Mouse (Mus musculus): ENCODE results near the gene Iglon5. TPM values are rescaled to one million over a fixed set of nuclear protein-coding genes. Genes with fewer than 3 reads are reported as not detected.

Gene Iglon5
- total RNA-seq, 2 experiments from 2014 or later = 27.3 to 28.1 TPM

GRCm38 (mm10) chr7:43436341-43437255 lies 53.3 kb downstream of the Iglon5 start, which contains the start of gene Nkg7:
Gene Nkg7, plus strand, starts transcription at chr7:43437073.
- intact Hi-C loops (cut with DNase I) = no loop called here
- DNase-seq (ENCODE audit: low spot score in 2 of 2) = no peak

DNA sequence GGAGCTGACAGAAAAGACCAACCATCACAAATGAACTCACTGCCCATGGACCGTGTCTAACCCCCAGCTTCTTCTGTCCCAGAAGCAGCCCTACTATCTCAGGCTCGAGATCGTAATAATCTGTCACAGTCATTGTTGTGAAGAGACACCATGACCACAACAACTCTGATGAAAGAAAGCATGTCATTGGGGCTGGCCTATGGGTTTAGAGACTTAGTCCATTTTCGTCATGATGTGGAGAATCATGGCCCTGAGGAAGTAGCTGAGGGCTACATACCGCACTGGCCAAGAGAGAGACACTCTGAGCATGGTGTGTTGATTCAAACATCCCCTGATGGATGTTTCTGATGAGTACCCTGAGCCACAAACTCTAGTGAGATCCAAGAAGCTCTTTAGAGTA lies 55.2 kb downstream of the Iglon5 start:
- intact Hi-C loops (cut with DNase I) = no loop called here
- no peak for DNase-seq (ENCODE audit: low spot score in 2 of 2)

DNA sequence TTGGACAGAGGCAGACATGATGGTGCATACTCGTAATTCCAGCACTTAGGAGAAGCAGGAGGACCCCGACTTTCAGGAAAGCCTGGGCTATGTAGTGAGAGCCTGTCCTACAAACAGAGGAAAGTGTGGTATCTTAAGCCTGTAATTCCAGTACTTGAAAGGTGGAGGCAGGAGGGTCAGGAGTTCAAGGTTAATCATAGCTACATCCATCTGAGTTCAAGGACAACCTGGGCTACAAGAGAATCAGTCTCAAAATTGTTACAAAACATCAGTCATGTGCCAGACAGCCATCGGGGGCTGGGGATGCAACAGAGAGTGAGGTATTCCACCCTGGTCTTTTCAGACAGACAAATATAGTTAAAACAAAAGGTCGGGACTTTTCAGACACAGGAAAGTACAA lies 57.0 kb downstream of the Iglon5 start:
- intact Hi-C loops (cut with DNase I) = no loop called here
- DNase-seq (ENCODE audit: low spot score in 2 of 2) = no peak

DNA sequence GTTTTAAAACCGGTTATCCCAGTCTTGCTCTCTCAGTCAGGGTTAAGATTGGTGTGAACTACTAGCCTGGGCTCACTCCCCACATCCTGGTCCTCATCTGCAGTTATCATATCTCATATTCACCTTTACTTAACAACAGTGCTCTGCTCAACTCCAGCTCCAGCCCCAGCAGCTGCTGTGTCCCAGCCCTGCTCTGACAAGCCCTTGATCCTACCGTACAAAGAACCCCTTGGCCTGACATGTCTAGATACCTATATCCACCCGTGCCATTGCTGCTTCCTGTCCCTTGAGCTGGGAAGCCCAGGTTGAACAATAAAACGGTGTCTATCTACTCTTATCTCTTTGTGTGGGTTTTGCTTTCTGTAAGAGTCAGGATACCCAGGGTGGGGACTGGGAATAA lies 60.4 kb downstream of the Iglon5 start:
- intact Hi-C loops (cut with DNase I) = no loop called here
- DNase-seq (ENCODE audit: low spot score in 2 of 2) = no peak

DNA sequence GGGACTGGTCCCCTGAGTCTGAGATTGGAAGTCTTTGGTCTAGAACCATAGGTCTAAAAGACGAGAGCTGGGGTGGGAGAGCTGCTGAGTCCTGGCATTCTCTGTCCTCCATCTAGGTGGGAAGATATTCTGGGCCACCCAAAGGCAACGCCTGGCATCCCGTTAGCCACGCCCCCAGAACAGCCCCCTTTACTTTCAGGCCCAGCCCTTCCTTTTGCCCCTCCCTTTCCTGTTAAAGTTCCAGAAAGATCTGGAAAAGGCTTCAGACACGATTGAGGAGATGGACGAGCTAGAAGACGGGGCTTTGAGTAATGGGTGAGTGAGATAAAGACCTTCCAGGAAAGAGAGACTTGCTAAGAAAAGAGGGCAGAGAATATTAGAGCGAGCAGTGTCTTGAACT lies 62.5 kb downstream of the Iglon5 start, which contains the start of gene Lim2:
Gene Lim2 (plus strand): TSS at position 265 of the 400 bp plus-strand sequence.
- no peak for DNase-seq (ENCODE audit: low spot score in 2 of 2)
- intact Hi-C loops (cut with DNase I) = no loop called here

GRCm38 (mm10) chr7:43423991-43424625 lies 65.8 kb downstream of the Iglon5 start:
- DNase-seq (ENCODE audit: low spot score in 2 of 2) = no peak
- intact Hi-C loops (cut with DNase I) = loop anchor here (1.0 kb wide), 1 partner anchor 71 kb away; no protein-coding TSS in a partner anchor

DNA sequence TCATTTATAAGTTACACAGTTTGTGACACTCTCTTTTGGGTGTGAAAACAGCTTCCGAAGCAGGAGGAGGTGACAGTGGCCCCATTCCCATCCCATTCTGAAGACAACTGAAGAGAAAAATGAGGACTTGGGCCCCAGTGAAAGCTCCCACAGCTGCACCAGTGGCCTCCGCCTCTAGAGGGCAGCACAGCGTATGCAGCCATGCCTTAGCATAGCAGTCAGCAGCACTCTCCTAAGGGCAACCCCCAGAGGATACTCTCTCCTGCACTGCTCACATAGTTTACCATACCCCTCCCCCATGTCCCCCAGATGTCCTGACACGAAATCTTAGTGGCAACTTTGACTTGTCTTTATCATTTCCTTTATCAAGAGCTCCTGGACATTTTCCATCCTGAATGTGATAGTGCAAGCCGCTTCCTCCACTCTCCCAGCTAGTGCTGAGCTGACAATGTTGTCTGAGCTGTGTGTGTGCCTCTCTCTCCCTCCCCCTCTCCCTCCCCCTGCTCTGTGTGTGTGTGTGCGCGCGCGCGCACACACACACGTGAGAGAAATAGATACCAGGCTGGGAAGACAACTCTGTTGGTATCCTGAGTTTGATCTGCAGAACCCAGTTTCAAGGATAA lies 66.8 kb downstream of the Iglon5 start:
- intact Hi-C loops (cut with DNase I) = loop anchor here (1.0 kb wide), 1 partner anchor 72 kb away; no protein-coding TSS in a partner anchor
- DNase-seq (ENCODE audit: low spot score in 2 of 2) = peak; percentile 70 to 82

Small RNA genes lying within 50 kb of the gene (microRNA-seq; reads per million reads assigned to microRNA genes)
- not detected for gene Mir7051

Other genes with a start within 250 kb of the Iglon5 start
- 10 to 100 TPM; 18.5 to 23.6 TPM for gene Zfp715, start 176.8 kb downstream of the Iglon5 start, total RNA-seq (2021)
- under 1 TPM; 0.36 to 0.72 TPM for gene Siglecf, start 138.7 kb downstream of the Iglon5 start, total RNA-seq (2021)
- gene Siglecg, start 81.9 kb downstream of the Iglon5 start, total RNA-seq (2021) = not detected
- not detected for gene Lim2, start 62.4 kb downstream of the Iglon5 start, total RNA-seq (2021)
- gene Nkg7, start 53.0 kb downstream of the Iglon5 start, total RNA-seq (2021) = not detected
- gene Cldnd2, start 49.3 kb downstream of the Iglon5 start, total RNA-seq (2021) = not detected
- gene Etfb, start 46.0 kb downstream of the Iglon5 start, total RNA-seq (2021) = 10 to 100 TPM; 50.8 to 60.6 TPM
- gene Gm45233, start 45.9 kb downstream of the Iglon5 start, total RNA-seq (2021) = 1 to 10 TPM in 1 of 2 experiments, not detected in 1; 1.7 TPM
- 1 to 10 TPM; 2.2 to 2.6 TPM for gene Vsig10l, start 26.9 kb downstream of the Iglon5 start, total RNA-seq (2021)
- gene 4931406B18Rik, start 15.9 kb upstream of the Iglon5 start, total RNA-seq (2021) = not detected
- 1 to 10 TPM; 3.1 to 3.8 TPM for gene Cd33, start 54.4 kb upstream of the Iglon5 start, total RNA-seq (2021)
- 1 to 10 TPM; 4.0 to 4.6 TPM for gene Zfp658, start 72.2 kb upstream of the Iglon5 start, total RNA-seq (2021)
- gene Zfp719, start 89.5 kb upstream of the Iglon5 start, total RNA-seq (2021) = 10 to 100 TPM; 18.7 to 19.1 TPM
- under 1 TPM in 1 of 2 experiments, not detected in 1; 0.43 TPM for gene Zfp819, start 117.1 kb upstream of the Iglon5 start, total RNA-seq (2021)
- not detected for gene Ceacam18, start 144.6 kb upstream of the Iglon5 start, total RNA-seq (2021)
- gene Siglece, start 170.1 kb upstream of the Iglon5 start, total RNA-seq (2021) = 1 to 10 TPM in 1 of 2 experiments, under 1 TPM in 1; 1.00 to 1.4 TPM
- 1 to 10 TPM; 8.3 to 8.7 TPM for gene Ctu1, start 181.9 kb upstream of the Iglon5 start, total RNA-seq (2021)
- not detected for gene Klk14, start 200.3 kb upstream of the Iglon5 start, total RNA-seq (2021)
- gene Klk13, start 222.5 kb upstream of the Iglon5 start, total RNA-seq (2021) = not detected

All from left cerebral cortex, postnatal 36 days (tissue).